Mouse (Mus musculus): ENCODE data around the gene Ogdh. TPM values are rescaled to one million over a fixed set of nuclear protein-coding genes. Genes with fewer than 3 reads are reported as not detected.
A peak's percentile ranks its signal among the peaks of the same experiment; 100 is the strongest.

Gene Ogdh
- total and polyA plus RNA-seq, 2 experiments, result 69.9 to 85.2 TPM

DNA sequence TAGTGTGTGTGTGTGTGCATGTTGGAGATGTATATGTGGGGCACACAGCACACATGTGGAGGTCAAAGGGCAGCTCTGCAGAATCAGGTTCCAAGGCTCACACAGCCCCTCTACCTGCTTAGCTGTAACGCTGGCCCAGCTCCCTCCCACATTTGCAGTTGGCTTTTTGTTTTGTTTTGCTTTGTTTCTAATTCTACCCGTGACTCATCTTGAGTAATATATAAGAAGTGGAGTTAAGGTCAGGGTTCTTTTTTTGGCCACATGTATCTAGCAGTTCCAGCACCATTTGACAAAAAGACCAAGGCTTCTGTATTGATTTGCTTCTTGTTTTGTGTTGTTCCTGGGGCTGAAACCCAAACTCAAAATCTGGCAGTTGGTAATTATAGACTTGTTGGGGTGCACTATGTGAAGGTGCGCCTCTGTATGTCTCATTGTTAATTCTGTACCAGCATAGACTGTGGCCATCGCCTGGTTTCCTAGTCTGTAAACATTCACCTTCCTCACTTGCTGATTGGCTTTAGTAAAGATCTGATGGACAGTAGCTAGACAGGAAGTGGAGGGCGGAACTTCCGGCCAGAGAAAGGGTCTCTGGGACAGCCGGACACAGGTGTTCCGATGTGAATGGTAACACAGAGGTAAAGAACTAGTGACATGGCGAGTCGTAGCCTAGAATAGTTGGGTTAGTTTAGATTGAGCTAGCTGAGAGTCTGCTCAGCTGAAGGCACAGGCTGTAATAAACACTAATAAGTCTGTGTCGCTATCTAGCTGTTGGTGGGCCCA, 80.1 kb downstream of the Ogdh start:
- no peaks in the 10 kb centered on the region for H3K36me3 ChIP-seq (ENCODE audit: control insufficient read depth, insufficient read depth, low read length)
- no peak overlapping the region for H3K9ac ChIP-seq (ENCODE audit: low read depth, low read length)
- no peaks in the 10 kb centered on the region for H3K79me2 ChIP-seq (ENCODE audit: control insufficient read depth, insufficient read depth, low read length)
- no peak overlapping the region for H3K4me3 ChIP-seq (ENCODE audit: insufficient read depth, low read depth, low read length)
- no peak for DNase-seq (ENCODE audit: extremely low read depth, low read depth, low spot score)
- TF ChIP-seq CTCF (IDR thresholded peaks at IDR 0.05; ENCODE audit: low read depth, low read length), result no peak
- no peak for TF ChIP-seq POLR2A (IDR thresholded peaks at IDR 0.05; ENCODE audit: extremely low read depth, insufficient read depth, low read length)
- H3K27ac ChIP-seq (replicated peaks; ENCODE audit: insufficient read depth, low read depth, low read length), result no peak overlapping the region
- WGBS, result 83% methylated on average over 11 of the region's 11 CpGs
- H3K27me3 ChIP-seq (ENCODE audit: control insufficient read depth, insufficient read depth, low read length), result no peaks in the 10 kb centered on the region
- H3K4me1 ChIP-seq (ENCODE audit: control insufficient read depth, insufficient read depth, low read length), result no peaks in the 10 kb centered on the region

GRCm38 (mm10) chr11:6372784-6373183, 81.4 kb downstream of the Ogdh start:
- Histone ChIP-seq H3K27me3 (ENCODE audit: control insufficient read depth, insufficient read depth, low read length) (no peaks in the 10 kb centered on the region), H3K36me3 (ENCODE audit: control insufficient read depth, insufficient read depth, low read length) (no peaks in the 10 kb centered on the region), H3K4me1 (ENCODE audit: control insufficient read depth, insufficient read depth, low read length) (no peaks in the 10 kb centered on the region), H3K9ac (ENCODE audit: low read depth, low read length) (no peak overlapping the region), H3K4me3 (ENCODE audit: insufficient read depth, low read depth, low read length) (no peak overlapping the region), H3K79me2 (ENCODE audit: control insufficient read depth, insufficient read depth, low read length) (no peaks in the 10 kb centered on the region), H3K27ac (replicated peaks; ENCODE audit: insufficient read depth, low read depth, low read length) (no peak overlapping the region)
- no peak for DNase-seq (ENCODE audit: extremely low read depth, low read depth, low spot score)
- WGBS, result 90% methylated on average over 9 of the region's 9 CpGs
- TF ChIP-seq POLR2A (IDR thresholded peaks at IDR 0.05; ENCODE audit: extremely low read depth, insufficient read depth, low read length), result no peak
- TF ChIP-seq CTCF (IDR thresholded peaks at IDR 0.05; ENCODE audit: low read depth, low read length), result no peak

DNA sequence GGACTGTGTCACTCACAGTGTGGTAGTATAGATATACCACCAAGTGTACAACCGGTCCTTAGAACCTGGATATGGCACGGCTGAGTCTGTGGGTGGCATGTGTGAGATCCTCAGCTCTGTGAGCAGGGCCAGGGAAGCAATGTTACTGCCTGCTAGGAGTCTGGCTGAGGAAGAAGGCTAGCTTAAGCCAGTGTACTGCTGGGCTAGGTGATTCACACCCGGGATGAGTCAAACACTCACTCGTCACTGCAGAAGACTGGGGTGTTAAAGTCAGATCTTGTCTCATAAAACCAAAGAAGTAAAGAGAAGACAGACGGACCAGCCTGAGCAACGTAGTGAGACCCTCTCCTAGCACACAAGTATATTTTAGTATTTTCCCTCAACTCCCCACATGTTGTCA, 89.5 kb downstream of the Ogdh start:
- H3K4me1 ChIP-seq (ENCODE audit: control insufficient read depth, insufficient read depth, low read length), result no peaks in the 10 kb centered on the region
- TF ChIP-seq POLR2A (IDR thresholded peaks at IDR 0.05; ENCODE audit: extremely low read depth, insufficient read depth, low read length) (no peak), CTCF (IDR thresholded peaks at IDR 0.05; ENCODE audit: low read depth, low read length) (no peak)
- 90% methylated on average over 6 of the region's 6 CpGs for WGBS
- H3K79me2 ChIP-seq (ENCODE audit: control insufficient read depth, insufficient read depth, low read length), result no peaks in the 10 kb centered on the region
- H3K27me3 ChIP-seq (ENCODE audit: control insufficient read depth, insufficient read depth, low read length), result no peaks in the 10 kb centered on the region
- no peak overlapping the region for H3K27ac ChIP-seq (replicated peaks; ENCODE audit: insufficient read depth, low read depth, low read length)
- DNase-seq (ENCODE audit: extremely low read depth, low read depth, low spot score), result no peak
- H3K36me3 ChIP-seq (ENCODE audit: control insufficient read depth, insufficient read depth, low read length), result no peaks in the 10 kb centered on the region
- H3K9ac ChIP-seq (ENCODE audit: low read depth, low read length), result no peak overlapping the region
- H3K4me3 ChIP-seq (ENCODE audit: insufficient read depth, low read depth, low read length), result no peak overlapping the region

GRCm38 (mm10) chr11:6388126-6388725, 96.8 kb downstream of the Ogdh start:
- no peak for TF ChIP-seq POLR2A (IDR thresholded peaks at IDR 0.05; ENCODE audit: extremely low read depth, insufficient read depth, low read length)
- TF ChIP-seq CTCF (IDR thresholded peaks at IDR 0.05; ENCODE audit: low read depth, low read length), result no peak
- no peaks in the 10 kb centered on the region for H3K36me3 ChIP-seq (ENCODE audit: control insufficient read depth, insufficient read depth, low read length)
- H3K4me3 ChIP-seq (ENCODE audit: insufficient read depth, low read depth, low read length), result no peak overlapping the region
- WGBS, result 87% methylated on average over 6 of the region's 6 CpGs
- no peaks in the 10 kb centered on the region for H3K27me3 ChIP-seq (ENCODE audit: control insufficient read depth, insufficient read depth, low read length)
- peaks cover 11% of the 10 kb centered on the region for H3K4me1 ChIP-seq (ENCODE audit: control insufficient read depth, insufficient read depth, low read length)
- peaks cover 24% of the 10 kb centered on the region; the same call in 1 of the 2 replicates for H3K79me2 ChIP-seq (ENCODE audit: control insufficient read depth, insufficient read depth, low read length)
- DNase-seq (ENCODE audit: extremely low read depth, low read depth, low spot score), result no peak
- no peak overlapping the region for H3K9ac ChIP-seq (ENCODE audit: low read depth, low read length)
- H3K27ac ChIP-seq (replicated peaks; ENCODE audit: insufficient read depth, low read depth, low read length), result peak overlapping the region; percentile 47

DNA sequence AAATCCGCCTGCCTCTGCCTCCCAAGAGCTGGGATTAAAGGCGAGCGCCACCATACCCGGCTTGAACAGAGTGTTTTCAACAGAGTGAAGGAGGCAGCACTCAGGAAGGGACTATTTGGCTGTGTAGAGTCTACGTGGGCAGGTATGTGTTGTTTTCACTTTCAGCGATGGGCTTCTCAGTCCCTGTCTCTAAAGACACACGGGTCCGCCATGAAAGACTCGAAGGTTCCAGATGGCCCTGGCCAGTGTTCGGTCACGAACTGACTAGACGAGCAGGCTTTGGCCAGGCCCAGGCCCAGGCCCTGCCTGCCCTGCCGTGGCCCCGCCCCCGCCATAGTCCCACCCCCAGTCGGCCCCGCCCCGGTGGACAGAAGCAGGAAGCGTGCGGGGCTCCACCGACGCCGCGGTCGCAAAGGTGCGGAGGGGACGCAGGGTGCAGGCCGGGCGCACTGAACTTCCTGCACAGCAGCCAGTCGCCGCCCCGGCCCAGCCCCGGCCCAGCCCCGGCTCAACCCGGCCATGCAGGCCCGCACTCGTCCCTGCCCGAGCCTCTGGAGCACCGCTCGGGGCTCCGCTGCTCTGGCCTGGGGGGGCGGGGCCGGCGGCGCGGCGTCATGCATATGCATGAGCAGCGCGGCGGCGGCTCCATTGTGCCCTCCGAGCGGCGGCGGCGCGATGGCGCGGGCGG, 97.4 kb downstream of the Ogdh start, which contains the start of gene Zmiz2:
Gene Zmiz2, plus strand, starts transcription at position 349 of the 688 bp plus-strand sequence.
- H3K27ac ChIP-seq (replicated peaks; ENCODE audit: insufficient read depth, low read depth, low read length), result peak within 1 kb of the TSS; percentile 90
- H3K79me2 ChIP-seq (ENCODE audit: control insufficient read depth, insufficient read depth, low read length), result peaks cover 26% of the 10 kb centered on the region; the same call in 1 of the 2 replicates
- peaks cover 11% of the 10 kb centered on the region for H3K4me1 ChIP-seq (ENCODE audit: control insufficient read depth, insufficient read depth, low read length)
- H3K4me3 ChIP-seq (ENCODE audit: insufficient read depth, low read depth, low read length), result peak within 1 kb of the TSS; percentile 99
- TF ChIP-seq POLR2A (IDR thresholded peaks at IDR 0.05; ENCODE audit: extremely low read depth, insufficient read depth, low read length) (peak; percentile 66), CTCF (IDR thresholded peaks at IDR 0.05; ENCODE audit: low read depth, low read length) (no peak)
- 6% methylated on average over 60 of the region's 60 CpGs for WGBS
- peak within 1 kb of the TSS; percentile 96 for H3K9ac ChIP-seq (ENCODE audit: low read depth, low read length)
- H3K36me3 ChIP-seq (ENCODE audit: control insufficient read depth, insufficient read depth, low read length), result no peaks in the 10 kb centered on the region
- DNase-seq (ENCODE audit: extremely low read depth, low read depth, low spot score), result peak; percentile 76
- no peaks in the 10 kb centered on the region for H3K27me3 ChIP-seq (ENCODE audit: control insufficient read depth, insufficient read depth, low read length)
